Mouse (Mus musculus) midbrain, postnatal 0 days (tissue): ENCODE data around the gene Cox6b1. TPM values are rescaled to one million over a fixed set of nuclear protein-coding genes. Genes with fewer than 3 reads are reported as not detected.
A peak's percentile ranks its signal among the peaks of the same experiment; 100 is the strongest.

Experiments
- ATAC-seq: fragments of 200-750 bp; cut with Nextera tagmentation; 2 replicates; pipeline ENCODE4 v1.8.0; 2017; ENCODE audit warnings: moderate number of reproducible peaks, mild to moderate bottlenecking, moderate TSS enrichment, moderate library complexity; ENCODE audit not compliant: low FRiP score
- DNase-seq: peaks from one replicate; pipeline ENCODE4 v3.0.0-alpha.2; 2015; ENCODE audit warnings: low spot score
- H3K27ac ChIP-seq: fragments of 300-500 bp; sonication (generic); 2 replicates; pipeline ENCODE4 v1.5.1; 2014; ENCODE audit warnings: low read depth, mild to moderate bottlenecking, low read length, mixed read lengths
- H3K27me3 ChIP-seq: fragments of 300-500 bp; sonication (generic); 2 replicates; pipeline ENCODE4 v1.6.1; 2014; ENCODE audit warnings: low read length, control low read depth, mixed read lengths; ENCODE audit not compliant: insufficient read depth
- H3K36me3 ChIP-seq: fragments of 300-500 bp; sonication (generic); 2 replicates; pipeline ENCODE4 v1.6.1; 2014; ENCODE audit warnings: low read length, control low read depth, mixed read lengths; ENCODE audit not compliant: insufficient read depth
- H3K4me1 ChIP-seq: fragments of 300-500 bp; sonication (generic); 2 replicates; pipeline ENCODE4 v1.6.1; 2014; ENCODE audit warnings: mild to moderate bottlenecking, control low read depth, antibody characterized with exemption, low read length, mixed read lengths; ENCODE audit not compliant: insufficient read depth
- H3K4me2 ChIP-seq: fragments of 300-500 bp; sonication (generic); 2 replicates; pipeline ENCODE4 v1.6.1; 2014; ENCODE audit warnings: low read depth, mild to moderate bottlenecking, low read length, mixed read lengths; ENCODE audit not compliant: poor library complexity, severe bottlenecking
- H3K4me3 ChIP-seq: fragments of 300-500 bp; sonication (generic); 2 replicates; pipeline ENCODE4 v1.5.1; 2014; ENCODE audit warnings: low read depth, mild to moderate bottlenecking, low read length, moderate library complexity
- H3K9ac ChIP-seq: fragments of 300-500 bp; sonication (generic); replicated peaks from 2 replicates; pipeline ENCODE4 v1.6.1; 2014; ENCODE audit warnings: mild to moderate bottlenecking, low read length, moderate library complexity, mixed read lengths; ENCODE audit not compliant: poor library complexity, severe bottlenecking
- H3K9me3 ChIP-seq: fragments of 300-500 bp; sonication (generic); 2 replicates; pipeline ENCODE4 v1.6.1; 2016; ENCODE audit warnings: low read length, control low read depth
- CTCF ChIP-seq: IDR thresholded peaks from 2 replicates; pipeline ENCODE4 v1.5.1; 2016; ENCODE audit warnings: antibody characterized with exemption, mild to moderate bottlenecking
- WGBS: fragments of 180-500 bp; shearing (Covaris S2); extraction: QIAGEN DNeasy Blood & Tissue Kit; methylation state at CpG from one replicate; pipeline ENCODE4 v1.1.7; 2014; 5-methylcytosine and 5-hydroxymethylcytosine counted together
- polyA plus RNA-seq: library from polyadenylated mRNA; unstranded; fragments of >200 nt; fragmentation: Nextera tagmentation; extraction: Ambion mirVana; gene quantifications from 2 replicates; pipeline ENCODE4 v1.2.1, GENCODE M21; 2015
- total RNA-seq: library from RNA; depleted of rRNA; stranded (reverse); fragments of >200 nt; gene quantifications from 2 replicates; pipeline ENCODE4 v1.2.3, GENCODE M21; 2014

The Cox6b1 gene
- total and polyA plus RNA-seq, 2 experiments from 2014 or later: 310 to 1,351 TPM

DNA sequence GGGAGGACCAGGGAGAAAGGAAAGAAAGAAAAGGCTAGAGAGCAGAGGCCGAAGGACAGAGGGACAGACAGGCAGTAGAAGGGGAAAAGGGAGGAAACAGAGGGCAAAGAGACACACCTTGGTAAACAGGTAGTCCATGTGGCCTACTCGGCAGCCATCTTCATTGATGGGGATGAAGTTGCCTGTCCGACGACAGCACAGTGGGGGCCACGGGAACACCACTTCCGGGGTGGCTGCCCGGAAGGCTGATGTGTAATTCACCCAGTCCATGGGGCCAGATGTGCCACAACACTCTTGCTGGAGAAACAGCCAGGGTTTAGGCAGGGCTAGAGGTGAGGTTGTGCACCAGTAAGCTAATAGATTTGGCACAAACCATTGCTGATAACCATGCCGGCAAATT, 21.0 kb downstream of the Cox6b1 start:
- Histone ChIP-seq H3K9me3 (no peaks in the 10 kb centered on the region), H3K36me3 (no peaks in the 10 kb centered on the region), H3K4me3 (no peak overlapping the region), H3K9ac (no peak overlapping the region), H3K4me2 (no peak overlapping the region), H3K4me1 (no peaks in the 10 kb centered on the region), H3K27me3 (no peaks in the 10 kb centered on the region), H3K27ac (no peak overlapping the region)
- 89% methylated on average over 8 of the region's 8 CpGs for WGBS
- TF ChIP-seq CTCF: no peak
- DNase-seq (no peak), ATAC-seq (no peak)

DNA sequence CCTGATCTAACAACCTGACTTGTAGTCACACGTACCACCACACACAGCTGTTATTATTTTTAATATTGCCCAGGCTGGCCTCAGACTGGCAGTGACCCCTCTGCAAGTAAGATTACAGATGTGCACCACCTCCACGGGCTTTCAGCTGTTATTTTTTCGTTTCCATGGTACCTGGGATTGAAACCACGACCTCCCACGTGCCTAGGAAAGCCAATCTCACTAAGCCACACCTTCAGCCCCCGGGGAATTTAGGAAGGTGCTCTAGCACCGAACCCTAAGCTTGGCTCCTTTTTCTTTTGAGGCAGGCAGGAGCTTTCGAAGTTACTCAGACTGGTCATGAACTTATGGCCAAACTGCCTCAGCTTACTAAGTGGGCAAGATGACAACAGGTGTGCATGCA, 21.5 kb downstream of the Cox6b1 start:
- 60% methylated on average over 8 of the region's 8 CpGs for WGBS
- Histone ChIP-seq H3K36me3 (no peaks in the 10 kb centered on the region), H3K4me3 (no peak overlapping the region), H3K4me1 (no peaks in the 10 kb centered on the region), H3K27ac (no peak overlapping the region), H3K9me3 (no peaks in the 10 kb centered on the region), H3K27me3 (no peaks in the 10 kb centered on the region), H3K9ac (no peak overlapping the region), H3K4me2 (no peak overlapping the region)
- no peak for DNase-seq
- TF ChIP-seq CTCF: no peak
- no peak for ATAC-seq

DNA sequence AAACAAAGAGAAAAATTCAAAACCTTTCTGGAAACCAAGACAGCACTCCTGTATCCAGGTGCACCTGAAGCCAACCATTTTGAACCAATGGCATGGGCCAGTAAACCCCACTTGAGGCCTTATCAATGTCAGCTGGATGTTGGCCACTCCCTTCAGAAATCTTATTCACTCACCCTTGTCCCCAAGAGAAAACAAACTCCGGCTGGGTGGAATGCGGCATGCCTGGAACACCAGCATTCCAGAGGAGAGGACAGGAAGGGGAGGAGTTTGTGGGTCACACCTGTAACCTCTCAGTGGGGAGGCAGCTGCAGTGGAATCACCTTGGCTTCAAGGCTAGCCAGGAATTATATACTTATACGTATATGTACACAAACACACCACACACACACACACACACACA, 23.4 kb downstream of the Cox6b1 start:
- no peaks in the 10 kb centered on the region for H3K27me3 ChIP-seq
- ATAC-seq (no peak), DNase-seq (no peak)
- no peaks in the 10 kb centered on the region for H3K36me3 ChIP-seq
- 67% methylated on average over 3 of the region's 3 CpGs for WGBS
- no peak overlapping the region for H3K9ac ChIP-seq
- no peak overlapping the region for H3K27ac ChIP-seq
- no peaks in the 10 kb centered on the region for H3K9me3 ChIP-seq
- no peak overlapping the region for H3K4me3 ChIP-seq
- H3K4me2 ChIP-seq: no peak overlapping the region
- TF ChIP-seq CTCF: no peak
- no peaks in the 10 kb centered on the region for H3K4me1 ChIP-seq

DNA sequence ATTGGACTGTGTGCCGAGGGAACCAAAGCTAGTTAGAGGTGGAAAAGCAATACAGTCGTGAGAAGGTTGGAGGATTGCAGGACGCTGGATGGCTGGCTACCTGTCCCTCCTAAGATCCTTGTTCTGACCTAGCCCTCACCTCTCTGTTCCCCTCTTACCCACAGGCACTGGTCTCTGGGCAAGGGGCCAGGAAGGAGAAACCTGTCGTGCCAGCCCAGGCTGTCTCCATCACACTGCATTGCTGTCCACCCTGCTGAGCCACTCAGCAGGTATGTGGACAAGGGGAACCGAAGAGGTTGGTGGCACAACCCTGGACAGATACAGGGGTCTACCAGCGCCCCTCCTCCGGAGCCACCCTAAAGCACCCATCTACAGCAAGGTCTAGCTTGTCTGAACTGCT, 25.3 kb downstream of the Cox6b1 start:
- Histone ChIP-seq H3K4me2 (no peak overlapping the region), H3K9ac (no peak overlapping the region), H3K4me3 (no peak overlapping the region), H3K36me3 (no peaks in the 10 kb centered on the region), H3K4me1 (no peaks in the 10 kb centered on the region), H3K27me3 (no peaks in the 10 kb centered on the region), H3K27ac (no peak overlapping the region), H3K9me3 (no peaks in the 10 kb centered on the region)
- ATAC-seq: no peak
- WGBS: 72% methylated on average over 7 of the region's 7 CpGs
- no peak for DNase-seq
- no peak for TF ChIP-seq CTCF

DNA sequence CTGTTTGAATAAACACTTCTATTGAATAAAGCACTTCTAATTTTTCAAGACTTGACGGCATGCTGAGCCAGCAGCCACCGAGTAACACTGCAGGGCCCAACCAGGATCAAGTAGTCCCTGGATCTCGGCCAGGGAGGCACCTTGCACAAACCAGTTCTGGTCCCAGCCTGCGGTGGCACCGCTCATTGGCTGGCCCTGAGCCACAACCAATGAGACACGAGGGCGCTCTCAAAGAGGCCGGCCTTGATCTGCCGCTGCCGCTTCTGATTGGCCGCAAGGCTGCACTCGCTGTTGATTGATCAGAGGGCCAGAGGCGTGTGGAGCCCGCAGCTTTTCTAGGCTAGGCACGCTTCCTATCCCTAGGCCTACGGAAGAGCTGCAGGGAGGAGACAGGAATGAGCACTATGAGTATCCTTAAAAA, 26.0 kb downstream of the Cox6b1 start:
- no peak for TF ChIP-seq CTCF
- H3K4me3 ChIP-seq: 0 out of 2 replicates have a peak overlapping the region, but pooled peaks have one; percentile 5
- H3K9ac ChIP-seq: no peak overlapping the region
- DNase-seq: peak; percentile 96
- peak overlapping the region; percentile 29 for H3K4me2 ChIP-seq
- WGBS: 1% methylated on average over 16 of the region's 16 CpGs
- H3K27ac ChIP-seq: no peak overlapping the region
- H3K4me1 ChIP-seq: no peaks in the 10 kb centered on the region
- H3K27me3 ChIP-seq: no peaks in the 10 kb centered on the region
- H3K36me3 ChIP-seq: no peaks in the 10 kb centered on the region
- no peaks in the 10 kb centered on the region for H3K9me3 ChIP-seq
- peak; percentile 97 for ATAC-seq

DNA sequence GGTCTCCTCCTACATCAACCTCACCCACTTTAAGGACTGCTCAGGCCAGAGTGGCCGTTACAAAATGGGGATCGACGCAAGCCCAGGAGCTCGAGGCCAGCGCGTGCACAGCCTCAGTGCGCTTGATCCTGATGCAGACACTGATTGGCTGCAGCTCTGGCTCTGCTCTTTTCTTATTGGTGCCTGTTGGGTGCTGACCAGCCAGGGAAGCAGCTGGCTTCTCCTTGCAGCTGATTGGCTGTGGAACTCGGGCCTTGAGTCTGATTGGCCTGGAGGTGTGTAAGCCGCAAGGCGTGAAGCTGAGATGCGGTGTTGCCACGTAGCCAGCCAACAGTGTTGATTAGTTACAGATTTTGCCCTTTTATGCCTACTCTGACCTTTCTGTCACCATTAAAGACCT, 27.2 kb downstream of the Cox6b1 start, which contains the start of gene Zbtb32:
Gene Zbtb32 (minus strand): TSS at position 124 of the 400 bp plus-strand sequence.
- H3K4me2 ChIP-seq: peak within 1 kb of the TSS; percentile 29; the same call in 1 of the 2 replicates
- no peak within 1 kb of the TSS for H3K4me3 ChIP-seq
- 95% methylated on average over 12 of the region's 12 CpGs for WGBS
- ATAC-seq (no peak), DNase-seq (no peak)
- H3K9me3 ChIP-seq: no peaks in the 10 kb centered on the region
- H3K36me3 ChIP-seq: no peaks in the 10 kb centered on the region
- H3K27me3 ChIP-seq: no peaks in the 10 kb centered on the region
- H3K27ac ChIP-seq: no peak within 1 kb of the TSS
- no peak within 1 kb of the TSS for H3K9ac ChIP-seq
- TF ChIP-seq CTCF: no peak
- H3K4me1 ChIP-seq: no peaks in the 10 kb centered on the region
